Mouse (Mus musculus): ENCODE measurements at regions not wholly inside any gene's neighbourhood (a gene's known extent, or its start where the extent isn't known, plus 50 kb on each side); places are given as distances from the start of the nearest gene placed in this dataset.

DNA sequence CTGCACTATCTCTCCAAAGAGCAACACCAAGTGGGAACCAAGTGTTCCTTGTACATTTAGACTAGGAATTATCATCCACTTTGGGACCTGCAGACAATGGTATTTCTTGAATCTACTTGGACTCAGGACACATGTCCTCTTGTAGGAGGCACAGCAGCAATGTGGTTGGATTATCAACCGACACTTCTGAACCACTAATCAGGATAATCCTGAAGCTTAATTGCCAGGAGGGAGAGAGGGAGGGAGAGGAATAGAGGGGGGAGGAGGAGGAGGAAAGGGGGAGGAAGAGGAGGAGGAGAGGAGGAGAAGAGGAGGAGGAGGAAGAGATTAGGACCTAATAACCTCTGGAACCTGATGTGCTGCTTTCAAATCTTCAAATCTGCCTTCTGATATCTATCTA, 167.5 kb downstream of the Trib2 start:
- H3K4me3 ChIP-seq (ENCODE audit: low read depth, low read length): no peak overlapping the region
- ATAC-seq (replicated peaks; ENCODE audit: low FRiP score): no peak
- H3K36me3 ChIP-seq (ENCODE audit: control insufficient read depth, insufficient read depth, low read length): no peaks in the 10 kb centered on the region
- no peak overlapping the region for H3K9ac ChIP-seq (ENCODE audit: low read depth, low read length)
- no peaks in the 10 kb centered on the region; the same call in 1 of the 2 replicates for H3K4me1 ChIP-seq (replicated peaks; ENCODE audit: control insufficient read depth, insufficient read depth, low read length)
- no peak overlapping the region; the same call in 1 of the 2 replicates for H3K27ac ChIP-seq (ENCODE audit: low read depth, low read length)
- DNase-seq (ENCODE audit: low spot score): no peak
- H3K4me2 ChIP-seq: no peak overlapping the region
- WGBS: 56% methylated on average over 1 of the region's 1 CpGs
- no peaks in the 10 kb centered on the region for H3K27me3 ChIP-seq (replicated peaks; ENCODE audit: control insufficient read depth, insufficient read depth, low read length)
- H3K9me3 ChIP-seq (ENCODE audit: control insufficient read depth, low read length): no peaks in the 10 kb centered on the region

DNA sequence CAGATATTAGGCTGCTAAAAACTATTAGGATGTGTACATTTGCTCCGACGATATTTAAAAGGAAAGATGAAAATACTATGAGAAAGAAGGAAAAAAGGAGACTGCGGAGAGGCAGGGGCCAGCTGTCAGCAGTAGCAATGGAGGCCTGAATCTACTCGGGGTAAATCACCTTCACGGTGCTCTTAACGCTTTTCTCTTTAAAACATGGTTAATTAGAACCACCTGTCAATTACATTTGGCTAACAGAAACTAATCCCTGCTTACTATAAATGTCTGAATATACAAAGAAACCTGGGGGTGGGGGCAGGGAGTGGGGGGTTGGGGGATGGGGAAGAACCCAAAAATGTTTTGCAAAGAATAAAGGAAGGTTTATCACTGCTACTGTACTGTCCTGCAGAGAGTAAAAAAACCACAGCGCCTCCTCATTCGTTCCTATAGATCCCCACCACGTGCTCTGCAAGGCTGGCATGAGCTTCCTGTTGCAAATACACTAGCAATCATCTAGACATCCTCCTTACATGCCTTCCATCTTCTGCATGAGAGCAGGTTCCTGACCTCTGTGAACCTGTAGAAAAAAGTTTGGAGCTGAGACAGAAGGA, 172.5 kb downstream of the Trib2 start:
- DNase-seq (ENCODE audit: low spot score): no peak
- Histone ChIP-seq H3K9ac (ENCODE audit: low read depth, low read length) (no peak overlapping the region), H3K36me3 (ENCODE audit: control insufficient read depth, insufficient read depth, low read length) (no peaks in the 10 kb centered on the region), H3K4me2 (no peak overlapping the region), H3K9me3 (ENCODE audit: control insufficient read depth, low read length) (no peaks in the 10 kb centered on the region), H3K4me3 (ENCODE audit: low read depth, low read length) (no peak overlapping the region), H3K27ac (ENCODE audit: low read depth, low read length) (no peak overlapping the region), H3K4me1 (replicated peaks; ENCODE audit: control insufficient read depth, insufficient read depth, low read length) (no peaks in the 10 kb centered on the region), H3K27me3 (replicated peaks; ENCODE audit: control insufficient read depth, insufficient read depth, low read length) (no peaks in the 10 kb centered on the region)
- no peak for ATAC-seq (replicated peaks; ENCODE audit: low FRiP score)
- 53% methylated on average over 9 of the region's 9 CpGs for WGBS

DNA sequence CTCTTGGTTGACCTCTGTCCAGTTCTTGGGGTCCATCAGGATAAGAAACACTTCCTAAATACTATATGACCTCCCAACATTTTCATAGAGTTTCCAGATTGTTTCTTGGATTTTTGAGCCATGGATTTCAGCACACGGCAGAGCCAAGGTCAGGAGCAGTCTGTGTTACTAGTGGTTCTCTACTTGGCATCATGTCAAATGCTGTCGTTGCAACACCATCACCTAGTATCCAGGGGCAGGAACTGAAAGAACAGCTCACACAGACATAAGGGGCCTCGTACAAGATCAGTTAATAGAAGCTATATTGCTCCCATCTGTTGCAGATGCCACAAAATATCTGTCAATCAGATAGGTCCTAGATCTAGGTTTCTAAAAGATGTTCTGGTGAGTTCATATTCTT, 173.1 kb downstream of the Trib2 start:
- Histone ChIP-seq H3K27me3 (replicated peaks; ENCODE audit: control insufficient read depth, insufficient read depth, low read length) (no peaks in the 10 kb centered on the region), H3K9ac (ENCODE audit: low read depth, low read length) (no peak overlapping the region), H3K27ac (ENCODE audit: low read depth, low read length) (no peak overlapping the region), H3K9me3 (ENCODE audit: control insufficient read depth, low read length) (no peaks in the 10 kb centered on the region), H3K4me1 (replicated peaks; ENCODE audit: control insufficient read depth, insufficient read depth, low read length) (no peaks in the 10 kb centered on the region), H3K4me3 (ENCODE audit: low read depth, low read length) (no peak overlapping the region), H3K36me3 (ENCODE audit: control insufficient read depth, insufficient read depth, low read length) (no peaks in the 10 kb centered on the region), H3K4me2 (no peak overlapping the region)
- WGBS: 64% methylated on average over 3 of the region's 3 CpGs
- DNase-seq (ENCODE audit: low spot score) (no peak), ATAC-seq (replicated peaks; ENCODE audit: low FRiP score) (no peak)

DNA sequence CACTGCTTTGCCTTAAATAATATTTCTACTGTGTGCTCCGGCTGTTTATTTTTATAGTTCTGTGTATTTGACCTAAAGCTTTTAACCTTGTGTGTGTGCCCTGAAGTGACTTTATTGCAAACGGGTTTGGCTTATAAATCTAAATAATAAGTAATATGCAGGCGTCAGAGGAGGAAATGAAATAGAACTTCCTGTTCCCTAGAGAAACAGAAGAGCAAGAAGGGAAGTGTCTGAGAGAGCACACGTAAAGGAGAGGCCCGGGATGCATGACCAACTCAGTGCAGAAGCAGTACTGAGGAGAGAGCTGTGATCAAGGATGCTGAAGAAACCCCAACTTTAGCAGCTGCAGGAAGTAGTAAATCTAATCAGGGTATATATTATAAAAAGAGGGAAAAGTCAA, 176.4 kb downstream of the Trib2 start:
- Histone ChIP-seq H3K4me1 (replicated peaks; ENCODE audit: control insufficient read depth, insufficient read depth, low read length) (no peaks in the 10 kb centered on the region), H3K27me3 (replicated peaks; ENCODE audit: control insufficient read depth, insufficient read depth, low read length) (no peaks in the 10 kb centered on the region), H3K4me3 (ENCODE audit: low read depth, low read length) (no peak overlapping the region), H3K36me3 (ENCODE audit: control insufficient read depth, insufficient read depth, low read length) (no peaks in the 10 kb centered on the region), H3K9ac (ENCODE audit: low read depth, low read length) (no peak overlapping the region), H3K9me3 (ENCODE audit: control insufficient read depth, low read length) (no peaks in the 10 kb centered on the region), H3K27ac (ENCODE audit: low read depth, low read length) (no peak overlapping the region), H3K4me2 (no peak overlapping the region)
- DNase-seq (ENCODE audit: low spot score): no peak
- ATAC-seq (replicated peaks; ENCODE audit: low FRiP score): no peak
- 57% methylated on average over 5 of the region's 5 CpGs for WGBS

DNA sequence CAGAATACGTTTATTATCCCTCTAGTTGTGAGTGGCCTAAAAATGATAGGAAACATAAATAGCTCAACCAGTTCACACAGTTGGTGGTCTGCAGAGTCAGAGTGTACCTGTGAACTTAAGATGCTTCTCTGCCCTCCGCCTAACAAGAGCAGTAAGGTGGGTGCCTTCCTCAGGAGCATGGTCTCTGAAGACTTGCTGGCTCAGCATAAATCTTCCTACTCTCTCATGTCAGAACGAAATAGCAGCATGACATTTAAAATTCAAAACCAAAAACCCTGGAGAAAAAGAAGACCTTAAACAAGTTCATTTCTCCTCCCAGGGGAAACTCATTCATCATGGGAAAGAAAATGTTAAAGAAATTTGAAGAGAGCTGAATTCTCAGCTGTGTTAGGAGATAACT, 186.8 kb downstream of the Trib2 start:
- Histone ChIP-seq H3K36me3 (ENCODE audit: control insufficient read depth, insufficient read depth, low read length) (no peaks in the 10 kb centered on the region), H3K4me1 (replicated peaks; ENCODE audit: control insufficient read depth, insufficient read depth, low read length) (no peaks in the 10 kb centered on the region), H3K4me2 (no peak overlapping the region), H3K9ac (ENCODE audit: low read depth, low read length) (no peak overlapping the region), H3K27me3 (replicated peaks; ENCODE audit: control insufficient read depth, insufficient read depth, low read length) (no peaks in the 10 kb centered on the region), H3K4me3 (ENCODE audit: low read depth, low read length) (no peak overlapping the region), H3K9me3 (ENCODE audit: control insufficient read depth, low read length) (no peaks in the 10 kb centered on the region), H3K27ac (ENCODE audit: low read depth, low read length) (no peak overlapping the region)
- ATAC-seq (replicated peaks; ENCODE audit: low FRiP score): no peak
- no peak for DNase-seq (ENCODE audit: low spot score)
- WGBS: 71% methylated on average over 3 of the region's 3 CpGs

DNA sequence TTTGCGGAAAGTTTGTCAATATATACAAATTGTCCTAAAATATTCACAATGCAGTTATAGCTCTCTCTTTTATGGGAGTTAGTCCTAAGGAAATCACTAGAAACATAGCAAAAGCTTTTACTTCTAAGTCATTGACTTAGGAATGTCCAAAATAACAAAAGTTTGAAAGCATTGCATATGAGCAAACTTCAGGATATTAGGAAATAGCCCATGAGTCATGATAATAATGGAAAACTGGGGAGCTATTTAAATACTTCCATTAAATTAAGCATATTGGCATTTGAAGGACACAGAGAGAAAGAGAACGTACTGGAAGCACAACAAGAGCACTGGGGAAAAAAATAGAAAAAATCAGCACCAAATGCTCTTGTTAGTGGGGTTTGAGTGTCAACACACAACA, 197.2 kb downstream of the Trib2 start:
- H3K27ac ChIP-seq (ENCODE audit: low read depth, low read length): no peak overlapping the region
- no peak overlapping the region for H3K9ac ChIP-seq (ENCODE audit: low read depth, low read length)
- H3K4me2 ChIP-seq: no peak overlapping the region
- DNase-seq (ENCODE audit: low spot score) (no peak), ATAC-seq (replicated peaks; ENCODE audit: low FRiP score) (no peak)
- H3K4me1 ChIP-seq (replicated peaks; ENCODE audit: control insufficient read depth, insufficient read depth, low read length): no peaks in the 10 kb centered on the region
- 84% methylated on average over 2 of the region's 2 CpGs for WGBS
- H3K4me3 ChIP-seq (ENCODE audit: low read depth, low read length): no peak overlapping the region
- H3K9me3 ChIP-seq (ENCODE audit: control insufficient read depth, low read length): no peaks in the 10 kb centered on the region
- no peaks in the 10 kb centered on the region for H3K27me3 ChIP-seq (replicated peaks; ENCODE audit: control insufficient read depth, insufficient read depth, low read length)
- no peaks in the 10 kb centered on the region for H3K36me3 ChIP-seq (ENCODE audit: control insufficient read depth, insufficient read depth, low read length)

DNA sequence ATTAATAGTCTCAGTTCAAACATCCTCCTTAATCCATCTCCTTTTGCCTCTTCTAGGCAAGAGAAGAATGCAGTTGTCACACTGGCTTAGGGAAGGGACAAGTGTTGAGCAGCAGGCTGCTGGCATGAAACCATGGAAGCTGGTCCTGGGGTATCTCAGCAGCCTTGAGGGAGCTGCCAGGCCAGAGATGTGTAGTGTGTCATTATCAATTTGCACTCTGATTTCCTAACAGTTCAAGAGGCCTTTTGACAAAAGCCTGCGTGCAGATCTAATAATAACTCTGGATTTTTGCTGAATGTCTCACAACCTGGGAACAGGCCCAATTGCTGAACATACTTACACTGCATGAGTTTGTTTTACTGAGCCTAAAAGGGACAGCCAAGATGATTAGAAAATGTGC, 199.4 kb downstream of the Trib2 start:
- no peaks in the 10 kb centered on the region for H3K4me1 ChIP-seq (replicated peaks; ENCODE audit: control insufficient read depth, insufficient read depth, low read length)
- no peak overlapping the region for H3K4me3 ChIP-seq (ENCODE audit: low read depth, low read length)
- no peaks in the 10 kb centered on the region for H3K36me3 ChIP-seq (ENCODE audit: control insufficient read depth, insufficient read depth, low read length)
- no peaks in the 10 kb centered on the region for H3K9me3 ChIP-seq (ENCODE audit: control insufficient read depth, low read length)
- no peak overlapping the region for H3K27ac ChIP-seq (ENCODE audit: low read depth, low read length)
- no peak overlapping the region for H3K9ac ChIP-seq (ENCODE audit: low read depth, low read length)
- WGBS: 61% methylated on average over 1 of the region's 1 CpGs
- DNase-seq (ENCODE audit: low spot score) (no peak), ATAC-seq (replicated peaks; ENCODE audit: low FRiP score) (no peak)
- H3K27me3 ChIP-seq (replicated peaks; ENCODE audit: control insufficient read depth, insufficient read depth, low read length): no peaks in the 10 kb centered on the region
- no peak overlapping the region for H3K4me2 ChIP-seq

DNA sequence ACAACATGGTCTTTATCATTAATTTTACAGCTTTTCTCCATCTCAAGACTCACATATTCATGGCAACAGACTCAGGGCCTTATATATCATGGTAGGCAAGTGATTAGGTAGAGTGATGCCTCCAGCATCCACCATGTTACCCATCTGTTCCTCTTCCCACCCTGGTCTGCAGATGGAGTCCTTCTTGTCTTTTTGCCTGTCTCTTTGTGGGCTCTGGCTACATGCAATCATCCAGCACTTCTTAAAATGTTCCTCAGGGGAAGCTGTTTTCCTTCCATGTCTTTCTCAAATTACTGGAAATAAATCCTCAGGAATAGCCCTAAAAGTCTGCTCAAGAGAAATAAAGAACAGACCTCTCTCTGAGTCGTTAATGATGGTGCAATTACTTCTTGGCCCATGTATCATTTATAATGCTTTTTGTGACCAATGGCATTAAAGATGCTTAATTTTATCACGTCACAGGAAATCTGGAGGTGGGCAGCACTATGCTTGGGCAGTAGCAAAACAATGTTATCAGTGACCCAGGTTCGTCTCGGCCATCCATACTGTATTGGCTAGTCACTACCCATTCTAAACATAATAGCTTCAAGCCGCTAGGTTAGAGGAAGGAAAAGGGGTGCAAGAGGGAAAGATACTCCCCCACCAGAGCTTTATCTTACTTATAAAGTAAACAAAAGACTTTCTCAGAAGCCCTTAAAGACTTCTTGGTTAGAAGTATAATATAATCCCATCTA, 204.7 kb downstream of the Trib2 start:
- no peaks in the 10 kb centered on the region for H3K9me3 ChIP-seq (ENCODE audit: control insufficient read depth, low read length)
- H3K4me1 ChIP-seq (replicated peaks; ENCODE audit: control insufficient read depth, insufficient read depth, low read length): no peaks in the 10 kb centered on the region
- no peaks in the 10 kb centered on the region for H3K27me3 ChIP-seq (replicated peaks; ENCODE audit: control insufficient read depth, insufficient read depth, low read length)
- H3K9ac ChIP-seq (ENCODE audit: low read depth, low read length): no peak overlapping the region
- no peak overlapping the region for H3K27ac ChIP-seq (ENCODE audit: low read depth, low read length)
- no peaks in the 10 kb centered on the region for H3K36me3 ChIP-seq (ENCODE audit: control insufficient read depth, insufficient read depth, low read length)
- no peak overlapping the region for H3K4me3 ChIP-seq (ENCODE audit: low read depth, low read length)
- ATAC-seq (replicated peaks; ENCODE audit: low FRiP score) (no peak), DNase-seq (ENCODE audit: low spot score) (no peak)
- WGBS: 52% methylated on average over 5 of the region's 5 CpGs
- no peak overlapping the region for H3K4me2 ChIP-seq

DNA sequence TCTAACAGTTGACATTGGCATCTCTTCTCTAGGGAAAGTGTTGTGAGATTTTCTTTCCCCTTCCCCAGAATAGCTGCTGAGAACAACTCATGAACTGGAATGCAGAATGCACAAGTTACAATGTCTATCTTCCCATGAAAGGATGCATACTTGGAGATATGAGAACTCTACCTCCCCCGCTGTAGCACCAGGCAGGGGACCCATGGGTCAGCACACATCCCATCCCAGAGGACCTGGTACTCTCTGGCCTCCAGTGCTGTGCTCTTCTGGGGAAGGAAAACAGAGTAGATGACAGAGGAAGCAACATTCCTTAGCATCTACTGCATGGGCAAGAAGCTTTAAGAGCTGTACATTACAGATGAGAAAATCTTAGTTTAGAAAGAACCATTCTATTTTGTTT, 209.6 kb downstream of the Trib2 start:
- no peak for ATAC-seq (replicated peaks; ENCODE audit: low FRiP score)
- WGBS: 79% methylated on average over 1 of the region's 1 CpGs
- H3K27ac ChIP-seq (ENCODE audit: low read depth, low read length): no peak overlapping the region

More for the DNA sequence above, 209.6 kb downstream of the Trib2 start:
- H3K9ac ChIP-seq (ENCODE audit: low read depth, low read length): no peak overlapping the region
- no peak overlapping the region for H3K4me2 ChIP-seq
- H3K4me1 ChIP-seq (replicated peaks; ENCODE audit: control insufficient read depth, insufficient read depth, low read length): no peaks in the 10 kb centered on the region
- H3K36me3 ChIP-seq (ENCODE audit: control insufficient read depth, insufficient read depth, low read length): no peaks in the 10 kb centered on the region
- no peaks in the 10 kb centered on the region for H3K9me3 ChIP-seq (ENCODE audit: control insufficient read depth, low read length)
- no peak overlapping the region for H3K4me3 ChIP-seq (ENCODE audit: low read depth, low read length)
- no peak for DNase-seq (ENCODE audit: low spot score)
- H3K27me3 ChIP-seq (replicated peaks; ENCODE audit: control insufficient read depth, insufficient read depth, low read length): no peaks in the 10 kb centered on the region
